Mouse (Mus musculus): ENCODE measurements around the gene Per1.

DNA sequence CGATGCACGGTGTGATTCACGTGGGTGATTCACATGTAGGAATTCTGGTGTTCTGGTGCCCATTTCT, 30.7 kb downstream of the Per1 start, which contains the start of gene Aloxe3:
- TF ChIP-seq POLR2A (IDR thresholded peaks at IDR 0.05; ENCODE audit: borderline replicate concordance, extremely low read depth, insufficient read depth, insufficient read length, poor library complexity, severe bottlenecking): no peak
- no peak for TF ChIP-seq CTCF (IDR thresholded peaks at IDR 0.05; ENCODE audit: borderline replicate concordance, extremely low read depth, insufficient read depth, insufficient read length)

Data from brain, embryonic 14.5 days (tissue).